Mouse (Mus musculus): ENCODE data around the gene Prpf3.

Gene Prpf3

GRCm38 (mm10) chr3:95856115-95856514, 430 bp upstream of the Prpf3 start:
- Histone ChIP-seq H3K9me3 (ENCODE audit: low read length) (no peaks in the 10 kb centered on the region), H3K4me1 (replicated peaks; ENCODE audit: low read depth, low read length) (peaks cover 41% of the 10 kb centered on the region), H3K36me3 (ENCODE audit: insufficient read depth, low read length) (peaks cover 33% of the 10 kb centered on the region), H3K4me3 (replicated peaks; ENCODE audit: low read length) (peak overlapping the region; percentile 92), H3K27me3 (ENCODE audit: insufficient read depth, low read length) (no peaks in the 10 kb centered on the region)
- TF ChIP-seq NANOG (IDR thresholded peaks at IDR 0.05; ENCODE audit: borderline replicate concordance, low read length), result no peak
- no peak for TF ChIP-seq POU5F1 (IDR thresholded peaks at IDR 0.05; ENCODE audit: borderline replicate concordance, low read length)
- no peak for TF ChIP-seq CTCF (conservative IDR thresholded peaks at IDR 0.05; ENCODE audit: low read length)

GRCm38 (mm10) chr3:95851317-95851716, 4.4 kb downstream of the Prpf3 start:
- Histone ChIP-seq H3K9me3 (ENCODE audit: low read length) (no peaks in the 10 kb centered on the region), H3K4me1 (replicated peaks; ENCODE audit: low read depth, low read length) (peaks cover 24% of the 10 kb centered on the region), H3K4me3 (replicated peaks; ENCODE audit: low read length) (no peak overlapping the region), H3K36me3 (ENCODE audit: insufficient read depth, low read length) (peaks cover 81% of the 10 kb centered on the region), H3K27me3 (ENCODE audit: insufficient read depth, low read length) (no peaks in the 10 kb centered on the region)
- TF ChIP-seq NANOG (IDR thresholded peaks at IDR 0.05; ENCODE audit: borderline replicate concordance, low read length) (no peak), CTCF (conservative IDR thresholded peaks at IDR 0.05; ENCODE audit: low read length) (no peak), POU5F1 (IDR thresholded peaks at IDR 0.05; ENCODE audit: borderline replicate concordance, low read length) (no peak)

GRCm38 (mm10) chr3:95850611-95851010, 5.1 kb downstream of the Prpf3 start:
- H3K4me1 ChIP-seq (replicated peaks; ENCODE audit: low read depth, low read length), result peaks cover 22% of the 10 kb centered on the region
- TF ChIP-seq NANOG (IDR thresholded peaks at IDR 0.05; ENCODE audit: borderline replicate concordance, low read length) (no peak), CTCF (conservative IDR thresholded peaks at IDR 0.05; ENCODE audit: low read length) (no peak), POU5F1 (IDR thresholded peaks at IDR 0.05; ENCODE audit: borderline replicate concordance, low read length) (no peak)

GRCm38 (mm10) chr3:95842503-95843214, 13.0 kb downstream of the Prpf3 start:
- 0 out of 2 replicates have a peak, but pooled peaks have one; percentile 9 for TF ChIP-seq CTCF (conservative IDR thresholded peaks at IDR 0.05; ENCODE audit: low read length)
- TF ChIP-seq POU5F1 (IDR thresholded peaks at IDR 0.05; ENCODE audit: borderline replicate concordance, low read length), result no peak
- Histone ChIP-seq H3K27me3 (ENCODE audit: insufficient read depth, low read length) (no peaks in the 10 kb centered on the region), H3K4me1 (replicated peaks; ENCODE audit: low read depth, low read length) (no peaks in the 10 kb centered on the region), H3K4me3 (replicated peaks; ENCODE audit: low read length) (no peak overlapping the region), H3K36me3 (ENCODE audit: insufficient read depth, low read length) (peaks cover 98% of the 10 kb centered on the region), H3K9me3 (ENCODE audit: low read length) (no peaks in the 10 kb centered on the region)

More at GRCm38 (mm10) chr3:95850611-95851010, 5.1 kb downstream of the Prpf3 start:
- Histone ChIP-seq H3K4me3 (replicated peaks; ENCODE audit: low read length) (no peak overlapping the region), H3K36me3 (ENCODE audit: insufficient read depth, low read length) (peaks cover 88% of the 10 kb centered on the region), H3K27me3 (ENCODE audit: insufficient read depth, low read length) (no peaks in the 10 kb centered on the region), H3K9me3 (ENCODE audit: low read length) (no peaks in the 10 kb centered on the region)

GRCm38 (mm10) chr3:95839250-95839649, 16.4 kb downstream of the Prpf3 start:
- Histone ChIP-seq H3K27me3 (ENCODE audit: insufficient read depth, low read length) (no peaks in the 10 kb centered on the region), H3K4me1 (replicated peaks; ENCODE audit: low read depth, low read length) (no peaks in the 10 kb centered on the region), H3K36me3 (ENCODE audit: insufficient read depth, low read length) (peaks cover 94% of the 10 kb centered on the region), H3K9me3 (ENCODE audit: low read length) (no peaks in the 10 kb centered on the region), H3K4me3 (replicated peaks; ENCODE audit: low read length) (no peak overlapping the region)
- TF ChIP-seq NANOG (IDR thresholded peaks at IDR 0.05; ENCODE audit: borderline replicate concordance, low read length), result no peak
- no peak for TF ChIP-seq CTCF (conservative IDR thresholded peaks at IDR 0.05; ENCODE audit: low read length)
- TF ChIP-seq POU5F1 (IDR thresholded peaks at IDR 0.05; ENCODE audit: borderline replicate concordance, low read length), result no peak

GRCm38 (mm10) chr3:95829053-95829452, 26.6 kb downstream of the Prpf3 start:
- H3K36me3 ChIP-seq (ENCODE audit: insufficient read depth, low read length), result peaks cover 86% of the 10 kb centered on the region
- H3K9me3 ChIP-seq (ENCODE audit: low read length), result no peaks in the 10 kb centered on the region
- no peaks in the 10 kb centered on the region for H3K27me3 ChIP-seq (ENCODE audit: insufficient read depth, low read length)
- no peak overlapping the region for H3K4me3 ChIP-seq (replicated peaks; ENCODE audit: low read length)
- TF ChIP-seq CTCF (conservative IDR thresholded peaks at IDR 0.05; ENCODE audit: low read length), result no peak
- no peak for TF ChIP-seq NANOG (IDR thresholded peaks at IDR 0.05; ENCODE audit: borderline replicate concordance, low read length)
- TF ChIP-seq POU5F1 (IDR thresholded peaks at IDR 0.05; ENCODE audit: borderline replicate concordance, low read length), result no peak
- H3K4me1 ChIP-seq (replicated peaks; ENCODE audit: low read depth, low read length), result no peaks in the 10 kb centered on the region

GRCm38 (mm10) chr3:95826275-95826674, 29.4 kb downstream of the Prpf3 start:
- Histone ChIP-seq H3K27me3 (ENCODE audit: insufficient read depth, low read length) (no peaks in the 10 kb centered on the region), H3K4me1 (replicated peaks; ENCODE audit: low read depth, low read length) (peaks cover 6% of the 10 kb centered on the region; the same call in 1 of the 2 replicates), H3K4me3 (replicated peaks; ENCODE audit: low read length) (no peak overlapping the region), H3K9me3 (ENCODE audit: low read length) (no peaks in the 10 kb centered on the region), H3K36me3 (ENCODE audit: insufficient read depth, low read length) (peaks cover 82% of the 10 kb centered on the region)
- no peak for TF ChIP-seq CTCF (conservative IDR thresholded peaks at IDR 0.05; ENCODE audit: low read length)
- no peak for TF ChIP-seq POU5F1 (IDR thresholded peaks at IDR 0.05; ENCODE audit: borderline replicate concordance, low read length)
- no peak for TF ChIP-seq NANOG (IDR thresholded peaks at IDR 0.05; ENCODE audit: borderline replicate concordance, low read length)

GRCm38 (mm10) chr3:95820046-95821010, 35.4 kb downstream of the Prpf3 start:
- peaks cover 37% of the 10 kb centered on the region for H3K4me1 ChIP-seq (replicated peaks; ENCODE audit: low read depth, low read length)
- TF ChIP-seq CTCF (conservative IDR thresholded peaks at IDR 0.05; ENCODE audit: low read length) (no peak), POU5F1 (IDR thresholded peaks at IDR 0.05; ENCODE audit: borderline replicate concordance, low read length) (no peak), NANOG (IDR thresholded peaks at IDR 0.05; ENCODE audit: borderline replicate concordance, low read length) (no peak)
- no peaks in the 10 kb centered on the region for H3K9me3 ChIP-seq (ENCODE audit: low read length)
- peak overlapping the region; percentile 90 for H3K4me3 ChIP-seq (replicated peaks; ENCODE audit: low read length)
- no peaks in the 10 kb centered on the region for H3K27me3 ChIP-seq (ENCODE audit: insufficient read depth, low read length)
- H3K36me3 ChIP-seq (ENCODE audit: insufficient read depth, low read length), result peaks cover 49% of the 10 kb centered on the region

All from E14TG2a.4 (cell line).